Mouse (Mus musculus) kidney, adult 8-10 months (tissue): ENCODE measurements at regions not wholly inside any gene's neighbourhood (a gene's known extent, or its start where the extent isn't known, plus 50 kb on each side); places are given as distances from the start of the nearest gene placed in this dataset.
A peak's percentile ranks its signal among the peaks of the same experiment; 100 is the strongest.

Source experiments
- DNase-seq, 2 experiments: peaks; one replicate each; pipeline ENCODE4 v3.0.0; 2022

DNA sequence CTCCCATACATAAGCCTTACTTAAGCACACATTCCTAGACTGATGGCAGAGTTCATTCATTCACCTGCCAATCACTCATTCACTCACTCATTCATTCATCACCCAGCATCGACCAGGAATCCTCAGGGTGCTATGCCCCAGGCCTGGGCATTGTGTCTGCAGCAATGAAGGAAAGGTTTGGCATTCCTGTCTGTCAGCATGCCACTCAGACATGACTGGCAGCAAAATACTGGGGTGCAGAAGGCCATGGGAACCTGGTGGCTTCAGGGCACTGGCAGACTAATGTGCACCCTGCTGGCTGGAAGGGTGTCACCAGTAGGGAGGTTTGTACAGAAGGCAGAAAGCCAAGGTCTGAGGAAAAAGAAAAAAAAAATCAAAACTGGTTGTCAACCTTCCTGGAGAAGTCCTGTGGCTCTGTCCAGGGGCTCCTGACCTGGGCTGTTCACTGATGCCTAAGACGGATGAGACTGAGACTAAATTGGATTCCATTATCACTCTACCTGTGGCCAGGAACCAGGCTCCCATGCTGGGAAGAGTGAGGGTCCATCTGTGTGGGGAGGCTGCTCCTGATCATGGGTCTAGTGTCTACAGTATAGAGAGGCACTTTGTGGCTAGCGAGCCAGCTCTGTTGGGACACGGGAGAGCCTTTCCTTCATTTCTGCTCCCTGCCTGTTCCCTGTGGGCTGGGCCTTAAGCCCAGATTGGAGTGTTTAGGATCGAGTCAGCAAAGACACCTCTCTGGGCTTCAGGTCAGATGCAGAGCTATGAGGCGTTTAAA, 104.1 kb downstream of the Cstad start:
- DNase-seq = no peak

DNA sequence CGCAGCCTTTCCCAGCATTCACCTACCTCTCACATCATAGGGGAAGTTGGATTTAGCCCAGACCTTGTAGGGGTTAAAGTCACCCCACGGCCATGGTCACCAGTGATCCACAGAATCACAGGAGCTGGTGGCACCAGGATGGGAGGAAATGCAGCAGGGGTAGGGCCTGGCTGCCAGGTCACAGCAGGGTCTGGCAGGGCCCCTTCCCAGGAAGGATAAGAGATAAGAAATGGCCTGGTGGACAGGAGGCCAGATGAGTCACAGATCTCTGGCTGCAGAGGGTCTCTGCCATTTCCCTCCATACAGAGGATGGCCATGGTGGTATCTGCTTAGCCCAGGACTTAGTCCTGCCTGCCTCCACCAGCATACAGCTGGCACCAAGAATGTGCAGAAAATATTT, 103.0 kb downstream of the Cstad start:
- no peak for DNase-seq

DNA sequence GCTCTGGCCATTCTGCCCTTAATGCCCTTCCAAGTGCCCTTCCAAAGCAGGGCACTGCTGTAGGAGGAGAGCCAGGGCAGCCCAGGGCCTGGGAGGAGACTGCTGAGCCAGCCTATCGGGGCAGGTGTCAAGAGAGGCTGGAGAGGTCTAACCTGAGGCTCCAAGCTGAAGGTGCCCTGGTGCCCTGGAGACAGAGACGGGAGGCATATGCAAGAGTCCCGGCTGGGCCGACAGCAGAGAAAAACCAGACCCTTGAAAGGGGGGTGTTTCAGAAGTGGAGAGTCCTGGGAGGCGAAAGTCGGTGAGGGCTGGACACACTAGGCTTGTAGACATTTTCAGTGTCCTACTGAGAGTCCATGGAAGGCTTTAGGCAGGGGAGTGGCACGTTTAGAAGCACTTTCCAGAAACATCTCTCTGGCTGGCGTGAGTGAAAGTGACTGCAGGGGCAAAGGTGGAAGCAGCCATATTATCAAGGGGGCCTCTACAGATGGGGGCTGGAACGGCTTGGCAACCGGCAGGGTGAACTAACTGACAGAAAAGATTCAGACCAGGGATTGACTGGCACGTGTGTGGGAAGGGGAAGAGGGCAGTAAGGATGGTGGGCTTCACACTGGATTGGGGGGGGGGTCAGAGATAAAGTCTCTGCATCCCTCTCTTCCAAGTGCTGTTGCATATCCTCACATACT, 101.1 kb downstream of the Cstad start:
- peak; percentile 62 to 71 for DNase-seq

DNA sequence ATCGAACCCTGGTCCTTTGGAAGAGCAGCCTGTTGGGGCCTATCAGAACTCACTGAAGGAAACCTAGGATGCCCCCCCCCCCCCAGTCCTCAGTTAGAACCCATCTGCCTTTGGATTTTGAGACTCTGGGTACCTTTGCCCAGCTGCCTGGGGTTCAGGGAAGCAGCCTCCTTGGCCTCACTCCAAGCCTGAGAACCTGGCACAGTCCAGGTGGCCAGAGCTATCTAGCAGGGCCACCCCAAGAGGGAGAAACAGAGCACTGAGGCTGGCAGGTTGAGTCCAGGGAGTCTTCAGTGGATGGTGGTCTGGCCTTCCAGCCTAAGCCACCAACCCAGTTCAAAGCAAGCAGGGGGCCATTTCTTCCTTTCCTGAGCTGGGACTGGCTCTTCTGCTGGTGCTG, 100.2 kb downstream of the Cstad start:
- DNase-seq = no peak

DNA sequence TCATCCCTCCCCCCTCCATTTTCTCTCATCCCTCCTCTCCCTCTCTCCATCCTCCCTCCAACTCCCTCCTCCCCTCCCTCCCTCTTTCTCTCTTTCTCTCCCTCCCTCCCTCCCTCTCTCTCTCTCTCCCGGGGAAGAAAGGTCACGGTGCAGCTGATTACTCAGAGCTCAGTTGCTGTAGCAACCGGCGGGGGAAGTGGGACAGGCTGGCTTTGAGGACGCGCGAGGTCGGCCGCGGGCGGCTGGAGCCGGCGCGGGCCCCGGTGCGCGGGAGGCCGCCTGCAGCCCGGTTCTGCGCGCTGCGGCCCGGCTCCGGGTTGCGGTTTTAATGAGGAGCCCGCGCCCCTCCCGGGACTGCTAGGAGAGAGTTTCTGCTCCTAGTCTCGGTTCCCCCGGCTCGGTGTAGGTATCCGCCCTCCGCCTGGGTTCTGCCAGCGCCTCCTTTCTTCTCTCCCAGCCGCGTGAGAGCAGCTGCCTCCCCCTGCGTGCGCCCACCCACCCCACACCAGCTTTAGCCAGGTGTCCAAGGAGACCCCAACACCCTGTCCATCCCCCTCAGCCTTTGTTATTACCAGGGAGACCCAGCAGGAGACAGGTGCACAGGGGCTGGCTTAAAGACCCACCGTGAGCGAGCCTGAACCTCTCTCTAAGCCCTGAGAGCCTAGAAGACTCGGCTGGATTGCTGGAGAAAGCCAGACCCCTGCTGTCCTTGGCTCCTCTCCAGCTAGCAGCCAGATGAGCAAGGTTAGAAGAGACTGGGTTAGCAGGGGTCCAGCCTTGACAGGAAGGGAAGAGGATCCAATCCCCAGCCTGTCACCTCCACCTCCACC, 98.6 kb downstream of the Cstad start:
- peak; percentile 82 to 91 for DNase-seq

DNA sequence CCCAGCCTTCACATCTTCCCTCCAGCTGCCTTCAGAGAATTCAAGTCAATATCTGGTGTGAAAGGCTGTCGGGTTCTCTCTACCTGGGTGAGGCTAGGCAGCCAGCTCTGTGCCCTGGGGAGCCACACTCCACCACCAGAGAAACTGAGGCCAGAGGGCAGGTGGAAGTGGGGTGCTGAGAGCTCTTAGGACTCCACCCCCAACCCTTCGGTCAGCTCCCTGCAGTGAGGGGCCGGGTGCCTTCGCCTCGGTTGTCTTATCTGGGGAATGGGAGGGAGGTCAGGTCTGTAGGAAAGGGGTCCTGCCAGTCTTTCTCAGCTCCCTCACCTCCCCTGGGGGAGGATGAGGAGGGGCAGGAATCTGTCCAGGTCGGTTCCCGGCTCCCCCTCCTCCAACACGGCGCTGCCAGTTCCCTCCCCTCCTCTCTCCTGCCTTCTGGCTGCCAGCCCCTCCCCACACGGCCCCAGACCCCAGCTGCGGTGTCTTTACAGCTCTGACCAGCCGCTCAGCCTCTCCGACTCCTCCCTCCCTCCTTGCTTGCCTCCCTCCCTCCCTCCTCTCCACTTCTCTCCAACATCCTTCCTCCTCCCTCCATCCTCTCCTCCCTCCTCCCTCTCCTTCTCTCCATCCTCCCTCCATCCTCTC, 97.8 kb downstream of the Cstad start:
- no peak for DNase-seq

DNA sequence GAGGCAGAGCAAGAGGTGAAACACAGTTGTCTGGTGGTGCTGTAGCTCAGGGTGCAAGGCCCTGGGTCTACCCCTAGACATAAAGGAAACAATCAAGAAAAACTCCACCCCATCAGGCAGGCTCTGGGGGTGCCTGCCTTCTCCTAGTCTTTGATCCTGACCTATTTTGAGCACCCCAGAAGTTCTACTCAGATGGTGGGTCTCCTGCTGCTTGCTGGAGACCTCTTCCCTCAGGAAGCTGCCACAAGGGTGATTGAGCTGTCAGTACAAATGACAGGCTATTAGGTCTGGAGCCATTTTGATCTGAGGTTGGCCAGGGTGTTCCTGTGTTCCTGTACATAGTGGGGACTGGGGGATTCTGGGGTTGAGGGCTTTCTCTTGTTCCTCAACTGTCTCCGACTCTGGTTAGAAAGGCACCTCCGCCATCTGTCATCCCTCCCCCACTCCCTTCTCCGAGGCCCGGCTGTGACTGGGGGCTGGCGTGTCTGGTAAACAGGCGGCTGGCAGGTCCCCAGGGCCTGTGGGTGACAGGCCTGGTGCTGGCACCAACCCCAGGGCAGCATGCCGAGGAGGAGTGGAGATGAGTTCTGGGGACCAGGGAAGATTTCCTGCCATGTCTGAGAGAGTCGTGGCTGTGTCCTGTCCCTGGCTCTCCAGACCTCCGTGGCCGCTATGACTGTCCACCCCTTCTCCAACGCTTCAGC, 97.2 kb downstream of the Cstad start:
- DNase-seq = no peak

DNA sequence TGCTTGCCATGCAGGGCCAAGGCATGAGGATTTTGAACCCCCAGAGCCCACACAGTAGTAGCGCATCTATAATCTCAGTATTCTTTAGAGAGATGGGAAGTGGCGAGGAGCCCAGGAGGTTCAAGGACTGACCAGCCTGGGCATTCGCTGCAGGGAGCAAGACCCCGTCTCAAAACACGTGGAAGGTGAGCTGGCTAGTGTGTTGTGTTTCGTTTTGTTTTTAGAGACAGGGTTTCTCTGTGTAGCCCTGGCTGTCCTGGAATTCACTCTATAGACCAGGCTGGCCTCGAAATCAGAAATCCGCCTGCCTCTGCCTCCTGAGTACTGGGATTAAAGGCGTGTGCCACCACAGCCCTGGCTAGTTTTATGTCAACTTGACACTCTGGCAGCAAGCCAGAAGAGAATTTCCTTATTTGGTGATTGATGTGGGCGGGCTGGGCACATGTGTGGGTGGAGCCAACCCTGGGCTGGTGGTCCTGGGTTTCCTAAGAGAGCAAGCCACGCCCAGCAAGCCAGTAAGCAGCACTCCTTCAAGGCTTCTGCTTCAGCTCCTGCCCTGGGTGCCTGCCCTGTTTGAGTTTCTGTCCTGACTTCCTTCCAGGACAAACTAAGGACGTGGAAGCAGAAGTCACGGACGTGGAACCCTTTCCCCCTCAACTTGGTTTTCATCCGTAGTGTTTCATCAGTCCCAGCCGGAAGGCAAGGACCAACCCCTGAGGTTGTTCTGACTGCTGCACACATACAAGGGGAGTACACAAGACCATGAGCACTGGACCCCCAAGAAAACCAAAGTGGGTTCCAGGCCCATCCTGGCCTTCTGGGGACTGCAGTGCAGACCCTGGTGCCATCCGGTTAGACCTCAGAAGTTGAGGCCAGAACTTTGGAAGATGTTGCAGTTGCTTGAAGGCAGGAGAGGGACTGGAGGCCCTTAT, 96.4 kb downstream of the Cstad start:
- DNase-seq = no peak

DNA sequence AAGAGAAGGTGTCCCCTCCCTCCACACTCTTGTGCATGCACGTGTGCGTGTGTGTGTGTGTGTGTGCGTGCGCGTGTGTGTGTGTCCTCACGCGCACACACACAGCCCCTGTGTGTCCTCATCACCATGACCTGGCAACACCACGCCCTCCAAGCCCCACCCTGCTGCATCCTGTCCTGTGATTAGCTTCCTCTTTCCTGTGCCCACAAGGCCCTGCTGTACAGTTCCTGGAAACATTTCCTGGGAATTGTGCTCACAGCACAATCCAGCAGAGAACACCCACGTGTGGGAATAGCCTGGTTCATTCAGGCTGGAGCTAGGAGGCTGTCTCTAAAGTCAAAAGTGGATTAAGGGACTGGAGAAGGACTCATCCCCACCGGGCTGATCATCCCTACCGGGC, 95.5 kb downstream of the Cstad start:
- DNase-seq = peak; percentile 66 to 68

DNA sequence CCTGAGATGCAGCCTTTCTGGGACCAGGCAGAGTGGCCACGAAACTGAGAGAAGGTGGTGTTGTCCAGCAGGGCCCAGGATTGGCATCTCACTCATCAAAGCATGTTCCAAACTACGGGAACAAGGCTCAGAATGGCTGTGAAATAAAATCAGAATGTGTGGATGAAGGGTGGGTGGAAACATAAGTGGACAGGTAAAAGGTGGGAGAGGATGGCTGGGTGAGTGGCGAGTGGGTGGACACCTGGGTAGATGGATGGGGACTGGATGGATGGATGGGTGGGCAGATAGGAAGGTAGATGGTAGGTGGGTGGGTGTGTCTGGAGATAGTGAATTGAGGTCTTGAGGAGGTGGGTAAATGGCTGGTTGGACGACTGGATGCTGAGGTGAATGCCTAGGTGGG, 93.6 kb downstream of the Cstad start:
- DNase-seq = no peak

DNA sequence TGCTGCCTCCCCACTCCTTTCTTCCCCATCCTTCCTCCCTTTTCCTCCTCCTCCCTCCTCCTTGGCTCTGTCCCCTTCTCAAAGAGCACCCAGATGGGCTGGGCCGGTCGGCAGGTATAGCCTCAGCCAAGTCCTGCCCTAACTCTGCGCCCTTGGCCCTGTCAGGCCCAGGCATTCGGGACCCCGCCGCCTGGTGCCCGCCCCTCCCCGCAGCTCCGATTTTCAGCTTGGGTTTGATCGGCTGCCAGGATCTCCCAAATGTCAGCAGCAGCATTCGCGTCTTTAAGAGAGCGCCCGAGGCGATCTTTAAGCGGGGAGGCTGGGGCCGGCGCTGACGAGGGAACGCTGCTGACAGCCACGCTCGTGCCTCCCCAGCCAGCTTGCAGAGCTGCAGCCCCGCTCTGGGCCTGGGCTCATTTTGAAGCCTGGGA, 92.3 kb downstream of the Cstad start:
- peak in 1 of 2 experiments; percentile 40 for DNase-seq

DNA sequence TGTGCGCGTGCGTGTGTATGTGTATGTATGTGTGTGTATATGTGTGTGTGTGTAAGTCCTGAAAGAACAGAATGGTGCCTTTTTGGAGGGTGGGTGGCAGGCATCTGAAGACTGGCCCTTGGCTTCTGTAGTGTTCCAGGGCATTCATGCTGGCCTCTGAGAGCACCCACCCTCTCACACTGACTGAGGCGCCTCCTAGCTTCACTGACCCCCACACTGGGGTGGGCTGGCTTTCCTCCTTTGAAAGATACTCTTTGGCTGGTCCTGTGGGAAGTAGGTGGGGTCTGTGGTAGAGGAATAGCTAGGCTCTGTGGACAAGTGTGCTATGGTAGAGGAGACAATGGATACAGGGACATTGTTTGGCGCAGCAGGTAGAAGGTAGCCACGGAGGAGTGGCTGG, 91.5 kb downstream of the Cstad start:
- no peak for DNase-seq

DNA sequence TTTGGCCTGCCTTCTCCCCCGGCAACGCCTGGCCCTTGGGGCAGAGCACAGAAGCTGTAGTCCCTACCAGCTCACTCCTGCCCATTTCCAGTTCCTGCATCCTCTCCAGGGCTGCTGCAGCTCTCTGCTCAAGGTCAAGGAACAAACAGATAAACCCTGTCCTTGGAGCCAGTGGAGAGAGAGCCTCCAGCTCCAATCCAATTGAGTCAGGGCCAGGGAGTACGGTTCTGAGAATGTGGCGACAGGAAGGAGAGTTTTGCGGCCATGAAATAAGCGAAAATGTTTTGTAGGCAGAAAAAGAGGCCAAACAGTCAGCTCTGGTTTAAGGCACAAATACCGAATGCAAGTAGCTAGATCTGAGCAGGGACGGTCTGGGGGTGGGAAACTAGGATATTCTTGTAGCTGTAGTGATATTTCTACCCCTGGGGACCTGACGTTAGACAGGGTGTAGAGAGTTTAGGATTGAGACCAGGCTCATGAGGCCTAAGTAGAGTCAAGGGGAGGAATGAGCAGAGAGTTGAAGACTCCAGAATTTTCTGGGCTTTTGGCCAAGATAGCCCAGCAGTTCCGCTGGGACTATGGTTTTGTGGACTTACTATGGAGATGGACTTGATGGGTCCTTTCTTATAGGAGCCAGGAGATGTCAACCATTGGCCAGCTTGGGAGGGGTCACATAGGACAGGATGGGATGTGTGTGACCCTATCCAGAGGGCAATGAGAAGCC, 90.5 kb downstream of the Cstad start:
- no peak for DNase-seq

DNA sequence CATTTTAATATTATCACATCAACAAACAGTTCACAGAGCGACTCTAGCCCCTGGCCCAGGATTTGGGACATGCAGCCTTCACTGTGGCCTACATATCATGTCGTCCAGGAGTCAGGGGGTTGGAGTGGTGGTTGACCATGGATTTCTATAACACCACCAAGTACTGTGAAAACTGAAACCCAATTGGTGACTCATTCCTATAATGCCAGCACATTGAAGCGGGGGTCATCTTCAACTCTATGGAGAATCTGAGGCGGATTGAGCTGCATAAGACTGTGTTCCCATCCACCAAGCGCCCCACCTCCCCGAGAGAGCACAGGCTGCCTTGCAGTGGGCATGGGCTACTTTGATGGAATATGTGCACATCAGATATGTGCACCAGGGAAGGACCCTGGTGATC, 89.6 kb downstream of the Cstad start:
- DNase-seq = no peak

DNA sequence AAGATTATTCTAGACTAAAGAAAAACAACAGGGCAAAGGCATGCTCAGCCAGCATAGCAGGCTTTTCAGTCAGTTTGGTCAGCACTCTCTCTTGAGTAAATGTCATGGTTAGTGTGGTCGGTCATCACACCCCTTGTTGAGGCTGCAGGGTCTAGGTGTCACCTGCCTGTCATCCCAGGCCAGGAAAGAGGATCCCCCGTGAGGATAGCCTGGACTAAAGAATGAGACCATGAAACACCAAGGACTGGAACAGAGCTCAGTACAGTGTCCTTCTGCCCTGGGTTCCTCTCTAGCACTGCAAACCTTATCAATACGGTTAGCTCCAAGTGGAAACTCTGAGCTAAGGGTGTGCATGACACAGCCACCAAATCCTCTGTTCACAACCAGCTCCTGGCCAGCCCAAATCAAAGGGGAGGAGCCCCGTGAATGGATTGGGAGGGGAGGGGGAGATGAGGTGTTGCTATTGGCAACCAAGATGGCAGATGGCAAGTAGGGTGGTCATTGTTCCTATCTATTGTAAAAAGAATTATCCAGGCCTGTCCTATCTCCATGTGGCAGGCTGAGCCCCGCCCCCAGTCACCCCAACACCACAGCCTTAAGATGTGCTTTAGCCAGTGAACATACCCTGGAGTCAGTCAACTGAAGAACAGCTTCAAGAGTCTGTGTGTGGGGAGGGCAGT, 87.4 kb downstream of the Cstad start:
- no peak for DNase-seq

DNA sequence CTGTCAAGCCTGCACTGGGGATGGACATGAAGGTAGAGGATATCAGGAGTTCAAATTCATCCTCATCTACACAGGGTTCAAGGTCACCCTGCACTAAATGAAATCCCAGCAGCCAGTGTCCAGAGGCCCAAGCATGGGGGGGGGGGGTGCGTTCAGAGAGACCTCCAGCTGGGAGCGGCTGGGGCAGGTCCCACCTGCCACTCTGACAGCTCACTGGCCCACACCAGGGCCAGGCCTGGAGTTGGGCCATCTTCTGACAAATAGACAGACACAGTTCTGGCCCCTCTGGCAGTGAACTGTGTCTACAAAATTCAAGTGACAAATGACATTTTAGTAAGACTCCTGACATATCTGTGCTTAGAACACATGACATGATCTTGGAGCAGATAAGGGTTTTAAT, 86.8 kb downstream of the Cstad start:
- DNase-seq = no peak

DNA sequence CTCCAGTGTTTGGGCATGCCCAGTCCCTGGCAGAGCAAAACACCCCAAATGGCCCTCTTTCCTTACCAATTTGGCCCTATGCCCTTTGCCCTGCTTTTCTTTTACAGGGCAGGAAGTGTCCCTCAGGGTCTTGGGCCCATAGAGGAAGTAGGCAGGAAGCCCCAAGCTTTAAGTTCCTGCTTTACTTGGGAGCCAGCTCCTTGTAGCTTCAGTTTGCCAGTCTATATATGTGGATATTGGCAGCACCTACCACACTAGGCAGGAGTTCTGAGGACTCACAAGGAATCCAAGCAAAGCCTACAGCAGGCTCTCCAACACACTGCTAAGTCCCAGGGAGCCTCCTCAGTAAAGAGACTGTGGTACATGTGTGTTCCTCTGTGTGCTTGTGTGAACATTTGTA, 84.2 kb downstream of the Cstad start:
- DNase-seq = no peak

DNA sequence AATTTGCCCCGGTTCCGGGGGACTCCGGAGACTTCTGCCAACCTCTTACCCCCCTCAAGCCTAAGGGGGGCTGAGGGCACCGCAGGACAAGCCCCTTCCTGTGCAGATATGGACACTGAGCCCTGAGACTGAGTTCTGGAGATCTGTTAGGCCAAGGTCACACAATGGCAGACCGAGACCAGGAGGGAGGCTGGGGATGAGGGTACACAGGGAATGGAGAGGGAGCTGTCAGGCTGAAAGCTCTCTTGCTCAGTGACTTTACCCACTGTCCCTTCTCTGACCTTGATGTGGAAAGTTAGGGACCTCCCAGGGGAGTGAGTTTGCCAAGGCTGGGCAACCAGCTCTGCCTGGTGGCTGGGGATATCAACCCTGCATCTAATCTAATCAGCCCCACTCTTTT, 82.7 kb downstream of the Cstad start:
- no peak for DNase-seq

DNA sequence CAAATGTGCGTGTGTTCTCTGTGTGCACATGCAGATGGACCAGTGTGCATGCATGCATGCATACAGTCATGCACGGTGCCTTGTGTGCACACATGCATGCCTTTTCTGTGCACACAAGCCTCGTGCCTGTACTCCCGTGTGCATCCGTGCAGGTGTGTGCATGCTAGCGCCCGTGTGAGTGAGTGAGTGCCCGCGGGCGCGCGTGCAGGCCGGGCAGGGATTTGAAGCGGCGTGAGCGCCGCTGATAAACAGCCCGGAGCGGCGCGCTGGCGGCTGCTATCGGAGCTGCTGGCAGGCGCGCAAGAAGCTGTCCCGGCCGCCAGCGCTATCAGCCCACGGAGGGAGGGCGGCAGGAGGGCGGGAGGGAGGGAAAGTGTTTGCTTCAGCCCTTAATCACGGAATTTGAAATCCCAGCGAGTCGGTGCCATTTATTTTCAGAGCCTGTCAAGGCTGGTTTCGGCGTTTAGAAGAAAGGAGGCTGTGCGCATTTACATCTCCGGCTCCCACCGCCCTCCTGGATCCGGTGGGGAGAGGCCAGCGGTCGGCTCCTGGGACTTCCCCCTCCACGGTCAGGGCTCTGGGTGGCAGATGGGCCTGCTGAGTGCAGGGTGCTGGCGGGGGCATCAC, 82.1 kb downstream of the Cstad start:
- peak in 1 of 2 experiments; percentile 52 for DNase-seq

DNA sequence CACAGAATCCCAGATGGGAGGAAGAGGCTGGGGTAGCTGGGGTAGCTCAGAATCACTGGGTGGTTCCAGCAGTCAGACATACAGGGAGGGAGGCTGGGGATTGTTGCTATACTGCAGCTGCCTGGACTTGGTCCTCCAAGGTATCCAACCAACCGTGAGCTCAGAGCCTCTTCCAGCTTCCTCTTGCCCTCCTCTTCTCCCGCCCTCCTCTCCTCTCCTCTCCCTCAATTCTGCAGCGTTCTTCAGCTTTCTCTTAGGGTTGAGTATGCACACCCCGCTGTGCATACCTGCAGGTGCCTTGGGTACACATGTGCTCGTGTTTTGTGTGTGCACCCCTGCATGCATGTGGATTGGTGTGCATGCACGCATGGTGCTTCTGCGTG, 81.6 kb downstream of the Cstad start:
- no peak for DNase-seq
